Mouse (Mus musculus): ENCODE data around the gene Adap1. TPM values are rescaled to one million over a fixed set of nuclear protein-coding genes. Genes with fewer than 3 reads are reported as not detected.

Adap1 gene
- total RNA-seq, 2 experiments from 2014 or later, result 4.2 to 9.5 TPM

GRCm38 (mm10) chr5:139326111-139326696, 782 bp upstream of the Adap1 start:
- ATAC-seq (replicated peaks; ENCODE audit: low FRiP score, poor library complexity, severe bottlenecking), result no peak

GRCm38 (mm10) chr5:139324691-139325394, 579 bp downstream of the Adap1 start:
- no peak for ATAC-seq (replicated peaks; ENCODE audit: low FRiP score, poor library complexity, severe bottlenecking)

- ATAC-seq (replicated peaks; ENCODE audit: low FRiP score, poor library complexity, severe bottlenecking), result no peak
Observed at GRCm38 (mm10) chr5:139324045-139324491, 1.4 kb downstream of the Adap1 start.

- ATAC-seq (replicated peaks; ENCODE audit: low FRiP score, poor library complexity, severe bottlenecking), result no peak
Observed at GRCm38 (mm10) chr5:139323260-139323924, 2.0 kb downstream of the Adap1 start.

GRCm38 (mm10) chr5:139321331-139321730, 4.1 kb downstream of the Adap1 start:
- ATAC-seq (replicated peaks; ENCODE audit: low FRiP score, poor library complexity, severe bottlenecking), result no peak

GRCm38 (mm10) chr5:139320424-139320823, 5.0 kb downstream of the Adap1 start:
- no peak for ATAC-seq (replicated peaks; ENCODE audit: low FRiP score, poor library complexity, severe bottlenecking)

- ATAC-seq (replicated peaks; ENCODE audit: low FRiP score, poor library complexity, severe bottlenecking), result no peak
Observed at GRCm38 (mm10) chr5:139317751-139318504, 7.5 kb downstream of the Adap1 start.

- ATAC-seq (replicated peaks; ENCODE audit: low FRiP score, poor library complexity, severe bottlenecking), result no peak
Observed at GRCm38 (mm10) chr5:139316982-139317675, 8.3 kb downstream of the Adap1 start.

- no peak for ATAC-seq (replicated peaks; ENCODE audit: low FRiP score, poor library complexity, severe bottlenecking)
Observed at GRCm38 (mm10) chr5:139314941-139315642, 10.3 kb downstream of the Adap1 start.

- no peak for ATAC-seq (replicated peaks; ENCODE audit: low FRiP score, poor library complexity, severe bottlenecking)
Observed at GRCm38 (mm10) chr5:139313536-139313935, 11.9 kb downstream of the Adap1 start.

- ATAC-seq (replicated peaks; ENCODE audit: low FRiP score, poor library complexity, severe bottlenecking), result no peak
Observed at GRCm38 (mm10) chr5:139311822-139312221, 13.6 kb downstream of the Adap1 start.

- ATAC-seq (replicated peaks; ENCODE audit: low FRiP score, poor library complexity, severe bottlenecking), result no peak
Observed at GRCm38 (mm10) chr5:139310477-139310876, 14.9 kb downstream of the Adap1 start.

GRCm38 (mm10) chr5:139309946-139310345, 15.5 kb downstream of the Adap1 start:
- ATAC-seq (replicated peaks; ENCODE audit: low FRiP score, poor library complexity, severe bottlenecking), result no peak

- ATAC-seq (replicated peaks; ENCODE audit: low FRiP score, poor library complexity, severe bottlenecking), result no peak
Observed at GRCm38 (mm10) chr5:139303646-139304061, 21.8 kb downstream of the Adap1 start.

GRCm38 (mm10) chr5:139302101-139302500, 23.3 kb downstream of the Adap1 start:
- ATAC-seq (replicated peaks; ENCODE audit: low FRiP score, poor library complexity, severe bottlenecking), result no peak

- no peak for ATAC-seq (replicated peaks; ENCODE audit: low FRiP score, poor library complexity, severe bottlenecking)
Observed at GRCm38 (mm10) chr5:139297745-139298144, 27.7 kb downstream of the Adap1 start.

GRCm38 (mm10) chr5:139297092-139297491, 28.3 kb downstream of the Adap1 start:
- no peak for ATAC-seq (replicated peaks; ENCODE audit: low FRiP score, poor library complexity, severe bottlenecking)

GRCm38 (mm10) chr5:139294089-139294488, 31.3 kb downstream of the Adap1 start:
- no peak for ATAC-seq (replicated peaks; ENCODE audit: low FRiP score, poor library complexity, severe bottlenecking)
